Comparison of ENCODE assay signal across 14 mouse cellular contexts in genomic region chr7:80146077-80146476, GRCm38 (mm10). TPM values are rescaled to one million over a fixed set of nuclear protein-coding genes. Genes with fewer than 3 reads are reported as not detected.
DNase-seq lines count a peak whose midpoint lies in the region; ATAC-seq and TF ChIP-seq lines count a peak whose summit lies in the region.
"Had no signal": no experiment of that assay in that cellular context is flagged by ENCODE, and none has a peak within 500 bp of the region (broad histone marks: within the 10 kb centered on the region; RNA-seq: fewer than 3 reads in every experiment).

No protein-coding gene starts in this region.

- H3K4me1 ChIP-seq in G1E (ENCODE audit: insufficient read depth, low read depth, low read length): peaks cover 85% of the 10 kb centered on the region
- peaks cover 6% of the 10 kb centered on the region; the same call in 1 of the 2 replicates for H3K4me1 ChIP-seq in heart, embryonic 11.5 days (ENCODE audit: control insufficient read depth, insufficient read depth, low read length)
- peaks cover 18% of the 10 kb centered on the region for H3K4me1 ChIP-seq in hindbrain, embryonic 10.5 days (replicated peaks)

- H3K9ac ChIP-seq in heart, embryonic 11.5 days (ENCODE audit: low read depth, low read length): no peak overlapping the region
- H3K9ac ChIP-seq: hindbrain, embryonic 13.5 days had no signal

- DNase-seq in G1E (ENCODE audit: low spot score): peak; percentile 60
- DNase-seq in c-Kit-positive CD71-negative TER-119-negative erythroid progenitor cells, embryonic 14.5 days (ENCODE audit: low read depth): peak; percentile 51
- peak; percentile 85 for DNase-seq in liver
- peak; percentile 41 to 53 for DNase-seq in spleen, postnatal 14 days (ENCODE audit: low spot score in 2 of 2)
- no peak for DNase-seq in Muller cell, postnatal 12 days (ENCODE audit: inconsistent ontology term)
- no peak for DNase-seq in hindbrain, embryonic 10.5 days (ENCODE audit: low spot score)
- DNase-seq: embryo, embryonic 11 days; heart, adult 11 months; kidney, postnatal 25 days; lung, postnatal 14 days had no signal

- H3K4me3 ChIP-seq in G1E (ENCODE audit: low read depth, low read length): no peak overlapping the region
- no peak overlapping the region for H3K4me3 ChIP-seq in heart, embryonic 11.5 days (ENCODE audit: low read depth, low read length)
- no peak overlapping the region for H3K4me3 ChIP-seq in hindbrain, embryonic 10.5 days
- H3K4me3 ChIP-seq: hindbrain, embryonic 13.5 days had no signal

- no peak for TF ChIP-seq CTCF in G1E (IDR thresholded peaks at IDR 0.05; ENCODE audit: low read depth, low read length)

- no peak overlapping the region for H3K27ac ChIP-seq in heart, embryonic 11.5 days (ENCODE audit: low read depth, low read length)
- no peak overlapping the region for H3K27ac ChIP-seq in hindbrain, embryonic 10.5 days
- H3K27ac ChIP-seq: hindbrain, embryonic 13.5 days had no signal

- H3K4me2 ChIP-seq in heart, embryonic 11.5 days: no peak overlapping the region
- H3K4me2 ChIP-seq: hindbrain, embryonic 13.5 days had no signal

- H3K9me3 ChIP-seq in G1E (replicated peaks): no peaks in the 10 kb centered on the region
- H3K9me3 ChIP-seq in heart, embryonic 11.5 days (replicated peaks; ENCODE audit: control insufficient read depth, low read length): no peaks in the 10 kb centered on the region
- H3K9me3 ChIP-seq in hindbrain, embryonic 10.5 days: no peaks in the 10 kb centered on the region
- H3K9me3 ChIP-seq: hindbrain, embryonic 13.5 days had no signal

- no peaks in the 10 kb centered on the region for H3K27me3 ChIP-seq in G1E (ENCODE audit: insufficient read depth, low read length)
- H3K27me3 ChIP-seq in heart, embryonic 11.5 days (ENCODE audit: control insufficient read depth, insufficient read depth, low read length): no peaks in the 10 kb centered on the region
- H3K27me3 ChIP-seq in hindbrain, embryonic 10.5 days (ENCODE audit: insufficient read depth, poor library complexity, severe bottlenecking): no peaks in the 10 kb centered on the region
- H3K27me3 ChIP-seq: hindbrain, embryonic 13.5 days; Patski had no signal

- WGBS in heart, embryonic 11.5 days (ENCODE audit: insufficient replicate concordance): 61% methylated on average over 8 of the region's 8 CpGs
- 92% methylated on average over 8 of the region's 8 CpGs for WGBS in hindbrain, embryonic 10.5 days

- peak; percentile 64 for ATAC-seq in G1E (ENCODE audit: extremely low read depth, insufficient number of reproducible peaks, low FRiP score, poor library complexity, severe bottlenecking)
- no peak for ATAC-seq in heart, embryonic 11.5 days (replicated peaks; ENCODE audit: insufficient number of reproducible peaks, low FRiP score, low TSS enrichment)
- ATAC-seq: forebrain, embryonic 14.5 days; Patski had no signal

- H3K36me3 ChIP-seq in G1E (replicated peaks): peaks cover 7% of the 10 kb centered on the region
- no peaks in the 10 kb centered on the region for H3K36me3 ChIP-seq in heart, embryonic 11.5 days (ENCODE audit: control insufficient read depth, insufficient read depth, low read length)
- H3K36me3 ChIP-seq in hindbrain, embryonic 10.5 days: no peaks in the 10 kb centered on the region
- H3K36me3 ChIP-seq: hindbrain, embryonic 13.5 days had no signal

RNA-seq across cellular contexts. Expression of gene Idh2, which starts 30.9 kb away (rescaled TPM):
- 58.5 and 87.5 TPM in 2 replicates for total RNA-seq in G1E (2014; fragmentation: Nextera tagmentation)
- 98.7 and 106 TPM in 2 replicates for total RNA-seq in G1E (2017)
- 90.0 and 114 TPM in 2 replicates for polyA plus RNA-seq in G1E (2012)
- 1,200 and 1,395 TPM in 2 replicates for polyA plus RNA-seq in heart, embryonic 11.5 days (2014; fragmentation: Nextera tagmentation; extraction: Ambion mirVana)
- polyA plus RNA-seq in hindbrain, embryonic 10.5 days (2016; fragmentation: Nextera tagmentation; extraction: Ambion mirVana): 429 and 446 TPM in 2 replicates

RNA-seq across cellular contexts. Expression of gene Sema4b, which starts 40.6 kb away (rescaled TPM):
- total RNA-seq in G1E (2014; fragmentation: Nextera tagmentation) (35.6 and 69.0 TPM in 2 replicates), G1E (2017) (21.7 and 23.9 TPM in 2 replicates)
- 19.0 and 26.5 TPM in 2 replicates for polyA plus RNA-seq in G1E (2012)
- polyA plus RNA-seq in heart, embryonic 11.5 days (2014; fragmentation: Nextera tagmentation; extraction: Ambion mirVana): 5.9 and 8.5 TPM in 2 replicates
- 14.0 and 17.5 TPM in 2 replicates for polyA plus RNA-seq in hindbrain, embryonic 10.5 days (2016; fragmentation: Nextera tagmentation; extraction: Ambion mirVana)

Comparison
In these comparisons a context has a peak if more than half of its experiments do, and no peak if none do; other contexts are left out.
1. DNase-seq: peak in G1E (single experiment), c-Kit-positive CD71-negative TER-119-negative erythroid progenitor cells, embryonic 14.5 days (single experiment), liver (single experiment) and spleen, postnatal 14 days (2 of 2); none in Muller cell, postnatal 12 days (single experiment) and hindbrain, embryonic 10.5 days (single experiment).